Mouse (Mus musculus) heart, postnatal 25 days (tissue): ENCODE data around the gene Pdf. TPM values are rescaled to one million over a fixed set of nuclear protein-coding genes. Genes with fewer than 3 reads are reported as not detected.

ENCODE experiments used
- DNase-seq: peaks from one replicate; pipeline ENCODE4 v3.0.0; 2022; ENCODE audit warnings: low spot score
- intact Hi-C: fragments of 180-260 bp; cut with DNase I; formaldehyde crosslinking; loops from one replicate; pipeline ENCODE4 v1.15.1; 2025
- total RNA-seq, 2 experiments: library from RNA; stranded (reverse); gene quantifications; 2 replicates each; pipeline ENCODE4 v1.2.3; 2021

Pdf gene
- total RNA-seq: 10 to 100 TPM; 60.1 to 60.8 TPM

DNA sequence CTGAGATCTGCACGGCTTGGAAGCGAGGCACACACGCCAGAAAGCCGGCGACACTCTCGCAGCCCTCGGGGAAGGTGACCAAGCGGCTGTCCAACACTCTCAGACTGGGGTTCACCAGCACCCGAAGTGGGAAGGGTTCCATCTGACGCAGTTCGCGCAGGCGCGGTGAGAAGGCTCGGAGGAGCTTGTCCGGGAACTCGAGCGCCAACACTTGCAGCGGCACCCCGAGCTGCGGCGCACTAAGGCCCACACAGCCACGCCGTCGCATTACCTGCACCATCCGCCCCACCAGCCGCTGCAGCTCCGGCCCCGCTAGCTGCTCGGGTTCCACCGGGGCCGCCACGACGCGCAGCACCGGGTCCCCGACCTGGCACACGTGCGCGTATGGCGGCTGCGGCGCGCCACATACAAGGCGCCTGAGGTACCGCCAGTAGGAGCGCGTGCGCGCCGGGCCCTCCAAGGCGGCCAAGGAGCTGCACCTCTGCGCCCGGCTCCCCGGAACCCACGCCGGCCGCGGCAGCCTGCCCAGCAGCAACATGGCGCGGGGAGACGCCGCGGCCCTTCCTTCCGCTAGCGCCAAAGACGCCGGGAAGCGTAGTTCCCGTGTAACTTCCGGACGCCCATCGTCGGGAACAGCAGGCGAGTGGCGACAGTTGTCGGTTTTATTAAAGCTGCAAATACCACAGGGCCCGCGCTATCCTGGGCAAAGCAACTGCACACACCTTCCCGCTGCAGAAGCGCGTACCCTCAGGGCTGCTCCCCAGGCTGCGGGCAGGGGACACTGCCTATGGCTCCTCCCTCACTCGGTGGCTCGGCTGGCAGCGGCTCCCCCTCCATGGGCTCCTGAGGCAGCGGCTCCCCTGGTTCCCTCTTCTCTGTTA, at the start of gene Pdf:
Pdf (minus strand) TSS at position 554 of the 881 bp plus-strand sequence.
- peak; percentile 70 for DNase-seq
- intact Hi-C loops: loop anchor here (2.0 kb wide), 1 partner anchor 18 kb away; the partner anchor contains the start of gene Vps4a

DNA sequence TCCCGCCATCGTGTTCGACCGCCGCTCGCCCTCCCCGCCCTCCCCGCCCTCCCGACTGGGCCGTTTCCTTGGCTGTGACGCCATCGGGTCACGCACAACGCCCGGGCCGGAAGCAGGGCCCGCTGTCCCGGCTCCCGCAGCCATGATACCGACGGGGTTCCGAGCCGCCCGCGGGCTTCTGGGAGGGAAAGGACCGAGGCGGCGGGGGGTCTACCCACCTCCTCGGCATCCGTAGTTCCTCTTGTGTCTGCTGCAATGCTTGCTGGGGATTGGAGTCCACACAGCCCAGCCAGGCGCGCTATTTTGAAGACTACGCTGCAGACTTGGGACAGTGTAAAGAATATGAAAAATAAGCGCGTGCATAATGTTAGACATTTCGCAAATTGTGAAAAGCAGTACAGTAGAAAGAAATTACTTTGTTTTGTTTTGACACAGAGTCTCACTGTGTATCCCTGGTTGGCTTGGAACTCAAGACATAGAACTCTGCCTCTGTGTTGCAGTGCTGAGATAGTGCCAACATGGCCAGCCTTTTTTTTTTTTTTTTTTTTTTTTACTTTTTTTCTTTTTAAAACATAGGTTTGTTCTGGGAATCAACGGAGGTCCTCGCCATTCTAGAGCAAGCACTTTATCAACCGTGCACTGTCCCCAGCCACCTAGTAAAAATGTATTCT, 48.1 kb upstream of the Pdf start, which contains the start of gene Terf2:
Terf2 (minus strand) TSS at position 182 of the 671 bp plus-strand sequence.
- intact Hi-C loops: no loop called here
- DNase-seq: peak; percentile 89

DNA sequence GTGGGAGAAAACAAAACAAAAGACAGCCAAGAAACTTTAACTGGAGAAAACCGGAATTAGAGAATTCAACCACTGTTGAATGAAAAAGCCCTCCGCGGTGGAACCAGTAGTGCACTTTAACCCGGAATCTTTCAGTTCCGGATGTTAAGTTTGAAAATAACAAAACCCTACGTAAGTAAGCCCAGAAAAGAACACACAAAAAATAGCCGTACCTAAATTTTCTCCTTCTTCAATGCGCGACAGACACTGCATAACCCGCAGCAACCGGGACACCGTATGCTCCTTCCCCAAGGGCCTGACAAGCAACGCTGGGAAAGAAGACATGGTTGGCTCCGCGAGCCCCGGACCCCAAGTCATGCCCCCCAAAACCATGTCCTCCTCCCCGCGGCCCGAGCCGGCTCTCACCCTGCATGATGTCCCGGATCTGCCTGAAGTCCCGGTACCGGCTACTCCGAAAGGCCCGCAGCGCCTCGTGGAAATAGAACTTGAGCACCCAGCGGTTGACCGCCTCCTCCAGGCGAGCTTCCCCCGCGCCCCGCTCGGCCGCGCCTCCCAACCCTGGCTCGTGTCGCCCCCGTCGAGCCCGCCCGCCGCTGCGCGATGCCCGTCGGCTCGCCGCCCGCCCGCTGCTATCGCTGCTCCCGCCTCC, 47.4 kb upstream of the Pdf start:
- intact Hi-C loops: no loop called here

DNA sequence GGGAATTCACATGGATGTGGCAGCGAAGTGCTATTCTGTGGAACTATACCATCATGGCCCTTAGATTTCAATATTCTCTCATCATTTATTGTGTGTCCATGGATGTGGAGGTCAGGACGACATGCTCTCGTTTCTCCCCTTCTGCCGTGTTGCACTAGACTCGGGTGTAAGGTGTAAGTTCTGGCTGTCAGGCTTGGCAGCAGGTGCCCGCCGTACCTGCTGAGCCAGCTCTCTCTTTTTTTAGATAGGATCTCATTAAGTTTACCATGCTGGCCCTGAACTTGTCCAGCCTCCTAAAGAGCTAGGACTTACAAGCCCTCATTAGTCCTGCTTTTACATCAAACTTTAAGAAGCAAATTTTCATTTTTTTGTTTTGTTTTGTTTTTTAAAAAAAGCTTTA, 42.1 kb upstream of the Pdf start:
- intact Hi-C loops: no loop called here
- no peak for DNase-seq

More for the DNA sequence above, 47.4 kb upstream of the Pdf start:
- DNase-seq: no peak

DNA sequence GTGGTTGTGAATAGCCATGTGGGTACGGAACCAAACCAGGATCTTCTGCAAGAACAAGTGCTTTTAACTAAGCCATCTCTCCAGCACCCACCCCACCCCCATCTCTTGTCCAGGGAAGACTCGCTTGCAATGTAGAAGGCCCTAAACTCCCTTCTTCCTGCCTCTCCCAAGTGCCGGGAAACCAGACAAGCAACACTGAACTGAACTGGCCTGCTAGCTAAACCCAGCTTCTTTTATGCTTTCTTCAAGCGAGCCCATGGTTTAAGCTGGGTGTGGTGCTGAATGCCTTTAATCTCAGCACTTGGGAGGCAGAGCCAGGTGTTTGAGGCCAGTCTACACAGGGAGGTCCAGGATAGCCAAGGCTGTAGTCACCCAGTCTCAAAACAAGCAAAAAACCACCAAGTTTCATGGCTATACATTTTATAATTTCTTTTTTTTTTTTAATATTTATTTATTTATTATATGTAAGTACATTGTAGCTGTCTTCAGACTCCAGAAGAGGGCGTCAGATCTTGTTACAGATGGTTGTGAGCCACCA, 40.2 kb upstream of the Pdf start:
- DNase-seq: no peak
- intact Hi-C loops: no loop called here

DNA sequence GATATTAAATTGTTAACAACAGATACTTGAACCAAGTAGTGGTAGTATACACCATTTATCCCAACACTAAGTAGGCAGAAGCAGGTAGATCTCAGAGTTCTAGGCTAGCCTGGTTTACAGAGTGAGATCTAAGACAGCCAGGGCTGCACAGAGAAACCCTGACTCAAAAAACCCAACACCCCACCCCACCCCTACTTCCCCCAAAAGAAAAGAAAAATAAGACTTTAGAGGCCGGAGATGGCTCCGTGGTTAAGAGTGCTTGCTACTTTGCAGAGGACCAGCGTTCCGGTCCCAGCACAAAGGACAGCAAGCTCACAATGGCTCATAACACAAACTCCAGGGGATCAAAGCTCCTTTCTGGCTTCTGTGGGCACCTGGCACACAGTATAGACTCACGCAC, 37.6 kb upstream of the Pdf start:
- no peak for DNase-seq
- intact Hi-C loops: no loop called here

DNA sequence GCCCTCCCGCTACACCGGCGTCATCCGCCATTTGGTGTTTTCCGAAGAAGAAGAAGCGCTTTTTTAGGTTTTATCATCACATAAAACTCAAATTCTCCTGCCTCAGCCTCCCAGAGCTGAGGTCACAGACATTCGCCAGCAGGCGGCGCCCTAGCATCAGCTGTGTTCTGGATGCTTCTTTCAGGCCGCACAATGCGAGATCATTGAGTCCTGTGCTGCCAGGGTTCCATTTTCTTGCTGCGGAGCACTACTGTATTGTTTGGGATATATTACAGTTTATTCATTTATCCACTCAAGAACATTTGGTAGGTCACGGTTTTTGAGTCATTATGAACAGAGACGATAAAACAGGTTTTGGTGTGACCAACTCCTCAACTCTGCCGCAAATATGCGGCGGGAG, 36.9 kb upstream of the Pdf start:
- intact Hi-C loops: no loop called here
- DNase-seq: no peak

DNA sequence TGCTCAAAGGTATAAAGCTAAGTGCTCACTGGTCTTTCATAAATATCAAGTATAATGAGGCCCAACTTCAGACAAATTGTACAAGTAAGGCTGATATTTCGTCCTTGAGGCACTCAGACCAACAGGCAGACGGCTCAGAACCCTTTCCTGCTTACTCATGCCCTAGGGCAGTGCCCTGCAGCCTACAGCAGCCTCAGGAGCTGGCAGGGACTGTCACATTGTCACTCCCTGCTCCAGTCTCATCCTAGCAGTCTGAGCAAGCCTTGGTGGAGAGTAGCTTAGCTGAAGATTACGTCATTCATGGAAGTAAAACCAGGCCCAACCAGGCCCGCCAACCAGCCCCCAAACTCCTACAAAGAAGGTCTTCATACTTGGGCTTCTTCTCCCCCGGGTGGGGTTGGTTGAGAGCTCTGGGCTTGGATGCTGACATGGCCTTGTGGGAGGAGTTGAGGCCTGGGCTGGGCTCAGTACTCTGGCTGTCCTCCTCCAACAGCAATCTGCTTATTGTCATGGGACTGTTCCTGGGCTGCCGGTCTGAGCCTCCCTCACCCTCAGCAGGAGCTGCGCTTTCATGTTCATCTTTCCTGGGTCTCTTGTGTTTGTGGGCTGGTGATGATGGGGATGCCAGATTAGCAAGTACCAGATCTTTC, 27.9 kb upstream of the Pdf start:
- DNase-seq: peak; percentile 19
- intact Hi-C loops: no loop called here

DNA sequence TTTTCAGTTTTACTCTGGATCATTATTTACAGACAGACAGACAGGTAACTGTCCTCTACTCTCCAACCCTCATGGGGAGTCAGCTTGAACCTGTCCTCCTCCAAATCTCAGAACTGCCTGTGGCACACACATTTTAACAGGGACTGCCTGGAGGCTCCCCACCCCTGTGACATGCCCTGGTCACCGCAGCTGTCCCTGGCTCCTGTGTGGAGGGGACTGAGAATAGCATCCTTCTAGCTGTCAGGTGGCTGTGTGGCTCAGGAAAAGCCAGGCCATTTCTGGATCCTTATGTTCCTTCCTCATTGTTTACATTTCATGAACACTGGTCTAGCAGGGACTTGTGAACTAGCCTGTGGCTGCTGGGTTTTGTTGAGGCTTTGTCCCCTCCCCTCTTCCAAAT, 25.7 kb upstream of the Pdf start:
- intact Hi-C loops: no loop called here
- no peak for DNase-seq

DNA sequence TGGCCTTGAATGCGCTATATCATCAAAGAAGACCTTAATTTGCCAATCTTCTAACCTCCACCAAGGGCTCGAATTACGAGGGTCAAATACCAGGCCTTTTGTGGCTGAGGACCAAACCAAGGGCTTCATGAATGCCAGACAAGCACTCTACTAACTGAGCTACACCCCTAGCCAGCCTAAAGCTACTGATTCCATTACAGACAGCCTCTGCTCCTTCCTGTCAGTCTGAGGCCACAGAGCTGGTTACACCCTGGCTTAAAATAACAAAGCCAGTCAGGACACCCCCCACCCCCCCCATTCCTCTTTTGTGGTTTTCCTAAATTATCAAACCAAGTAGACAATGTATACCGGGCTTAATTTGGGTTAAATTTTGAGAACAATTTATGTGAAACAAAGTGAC, 25.3 kb upstream of the Pdf start:
- intact Hi-C loops: no loop called here
- DNase-seq: no peak

DNA sequence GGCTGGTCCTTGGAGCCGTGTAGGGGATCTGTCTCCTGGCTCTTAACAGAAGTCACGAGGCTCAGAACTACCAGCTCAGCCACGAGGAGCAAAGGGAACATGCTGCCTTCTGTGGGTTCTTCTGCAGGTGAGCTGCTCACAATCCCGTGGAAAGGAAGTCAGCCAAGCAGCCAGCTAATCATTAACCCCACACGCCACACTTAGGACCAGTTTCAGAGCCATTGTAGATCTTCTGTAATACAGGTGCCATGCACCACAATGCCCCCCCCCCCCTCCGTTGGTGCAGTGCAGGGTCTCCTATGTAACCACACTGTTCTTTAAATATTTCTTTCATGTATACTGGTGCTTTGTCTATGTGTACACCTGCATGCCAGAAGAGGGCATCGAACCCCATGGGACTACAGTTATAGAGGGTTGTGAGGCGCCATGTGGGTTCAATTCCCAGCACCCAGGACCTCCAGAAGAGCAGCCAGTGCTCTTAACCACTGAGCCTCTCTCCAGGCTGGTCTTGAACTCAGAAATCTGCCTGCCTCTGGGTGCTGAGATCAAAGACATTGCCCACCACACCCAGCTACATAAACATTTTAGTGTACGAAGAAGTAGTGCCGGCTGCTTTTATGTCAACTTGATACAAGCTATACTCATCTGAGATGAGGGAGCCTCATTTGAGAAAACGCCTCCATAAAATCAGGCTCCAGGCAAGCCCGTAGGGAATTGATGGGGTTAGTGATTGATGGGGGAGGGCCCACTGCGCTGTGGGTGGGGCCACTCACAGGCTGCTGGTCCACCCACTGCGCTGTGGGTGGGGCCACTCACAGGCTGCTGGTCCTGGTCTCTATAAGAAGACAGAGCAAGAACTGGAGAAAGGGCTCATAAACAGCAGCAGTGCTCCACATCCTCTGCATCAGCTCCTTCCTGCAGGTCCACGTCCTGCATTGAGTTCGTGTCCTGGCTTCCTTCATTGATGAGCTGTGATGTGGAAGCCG, 17.4 kb upstream of the Pdf start, which contains the start of gene Tmed6:
Tmed6 (minus strand) TSS at position 134 of the 986 bp plus-strand sequence.
- no peak for DNase-seq
- intact Hi-C loops: no loop called here

DNA sequence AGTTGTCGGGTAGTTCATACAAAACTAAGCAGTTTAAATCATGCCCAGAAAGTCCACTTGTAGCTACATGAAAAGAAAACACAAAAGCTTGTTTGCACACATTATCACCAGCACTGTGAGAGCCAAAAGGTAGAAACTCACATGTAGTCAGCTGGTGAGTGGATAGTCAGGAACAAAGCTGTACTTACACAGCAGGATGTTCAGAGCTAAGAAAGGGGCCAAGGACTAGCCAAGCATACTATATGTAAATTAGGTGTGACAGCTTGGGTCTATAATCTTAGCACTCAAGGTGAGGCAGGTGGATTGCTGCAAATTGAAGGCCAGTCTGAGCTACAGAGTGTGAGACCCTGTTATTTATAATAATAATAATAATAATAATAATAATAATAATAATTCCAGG, 14.2 kb upstream of the Pdf start:
- intact Hi-C loops: no loop called here
- DNase-seq: no peak

DNA sequence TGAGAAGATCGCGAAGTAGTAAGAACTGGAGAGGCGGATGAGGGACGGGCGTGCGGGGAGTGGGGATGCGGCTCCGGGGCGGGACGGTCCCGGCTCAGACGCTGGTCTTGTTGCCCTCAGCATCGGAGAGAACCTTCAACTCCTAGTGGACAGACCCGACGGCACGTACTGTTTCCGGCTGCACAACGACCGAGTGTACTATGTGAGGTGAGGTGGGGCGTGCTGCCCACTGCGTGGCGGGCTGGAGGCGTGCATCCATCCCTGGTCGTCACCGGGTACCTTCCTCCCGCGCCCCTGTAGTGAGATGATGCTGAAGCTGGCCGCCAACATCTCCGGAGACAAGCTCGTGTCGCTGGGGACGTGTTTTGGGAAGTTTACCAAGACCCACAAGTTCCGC, 8.6 kb upstream of the Pdf start:
- intact Hi-C loops: loop anchor here (2.0 kb wide), 1 partner anchor 26 kb away; the partner anchor contains the start of gene Vps4a
- no peak for DNase-seq

DNA sequence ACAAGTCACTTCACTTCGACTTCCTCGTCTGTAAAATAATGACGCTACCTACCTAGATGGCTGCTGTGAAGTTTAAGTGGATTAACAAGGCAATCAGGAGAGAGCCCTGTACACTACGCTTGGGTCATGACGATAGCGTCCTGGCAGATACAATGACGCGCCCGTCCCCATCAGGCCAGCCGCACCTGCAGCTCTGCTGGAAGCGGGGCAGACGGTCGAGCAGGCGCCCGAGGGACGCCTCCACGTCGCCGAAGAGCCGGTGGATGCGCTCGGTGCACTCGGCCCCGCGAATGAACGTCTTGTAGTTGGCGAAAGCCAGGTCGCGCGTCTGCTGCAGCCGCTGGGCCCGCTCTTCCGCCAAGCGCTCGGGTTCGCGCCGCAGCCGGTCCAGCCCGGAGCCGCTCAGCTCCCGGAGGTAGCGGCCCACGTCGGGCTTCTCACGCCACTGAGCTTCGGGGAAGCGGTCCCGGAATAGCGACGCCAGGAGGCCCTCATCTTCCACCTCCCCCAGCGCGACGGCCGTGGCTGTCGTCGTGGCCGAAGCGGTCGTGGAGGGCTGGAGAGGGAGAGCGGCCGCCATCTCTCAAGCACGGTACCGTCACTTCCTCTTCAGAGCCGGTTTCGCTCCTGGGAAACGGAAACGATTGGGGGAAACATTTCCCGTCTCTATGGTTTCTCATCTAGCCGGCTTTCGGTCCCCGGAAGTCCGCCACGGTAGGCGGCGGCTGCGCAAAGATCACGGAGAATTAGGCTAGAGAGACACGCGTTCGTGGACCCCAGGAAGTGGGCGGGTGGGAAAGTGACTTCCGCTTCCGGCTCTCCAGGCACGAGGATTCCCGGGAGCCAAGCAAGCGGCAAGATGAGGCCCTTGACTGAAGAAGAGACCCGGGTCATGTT, 7.9 kb upstream of the Pdf start, which contains the start of the genes Cog8 and Nip7:
Cog8 (minus strand) TSS at position 614 of the 897 bp plus-strand sequence.
Nip7 (plus strand) TSS at position 802 of the 897 bp plus-strand sequence.
- intact Hi-C loops: loop anchor here (2.0 kb wide), 1 partner anchor 26 kb away; the partner anchor contains the start of gene Vps4a
- DNase-seq: peak; percentile 94

DNA sequence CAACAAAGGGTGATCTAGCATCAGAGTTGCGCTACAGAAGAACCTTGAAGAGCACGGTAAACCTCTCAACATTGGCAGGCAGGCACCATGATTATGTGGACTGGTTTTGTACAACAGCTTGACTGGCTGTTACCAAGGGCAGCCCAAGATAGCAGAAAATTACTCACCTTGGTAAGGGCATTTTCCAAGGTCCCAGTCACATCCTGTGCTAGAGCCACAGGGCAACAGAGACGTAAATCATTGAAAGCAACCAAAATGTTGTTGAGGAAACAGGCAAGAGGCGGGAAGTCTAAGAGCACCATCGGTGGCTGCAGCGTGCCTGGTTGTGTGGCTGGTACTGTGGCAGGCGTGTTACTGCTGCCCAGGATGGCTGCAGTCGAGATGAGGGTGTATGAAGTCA, 3.6 kb upstream of the Pdf start:
- intact Hi-C loops: no loop called here

DNA sequence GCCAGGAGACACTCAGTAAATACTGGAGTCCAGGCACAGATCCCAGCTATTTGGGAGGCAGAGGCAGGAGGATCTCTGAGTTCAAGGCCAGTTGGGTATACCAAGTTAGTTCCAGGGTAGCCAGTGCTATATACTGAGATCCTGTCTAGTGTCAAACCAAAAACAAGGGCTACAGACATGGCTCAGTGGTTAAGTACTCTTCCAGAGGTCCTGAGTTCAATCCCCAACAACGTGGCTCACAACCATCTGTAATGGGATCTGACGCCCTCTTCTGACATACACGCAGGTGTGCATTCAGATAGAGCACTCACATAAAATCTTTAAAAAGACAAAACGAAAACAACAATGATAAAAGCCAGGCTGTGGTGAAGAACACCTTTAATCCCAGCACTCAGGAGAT, 1.1 kb upstream of the Pdf start:
- no peak for DNase-seq
- intact Hi-C loops: loop anchor here (2.0 kb wide), 1 partner anchor 19 kb away; the partner anchor contains the start of gene Vps4a

More for the DNA sequence above, 3.6 kb upstream of the Pdf start:
- no peak for DNase-seq

DNA sequence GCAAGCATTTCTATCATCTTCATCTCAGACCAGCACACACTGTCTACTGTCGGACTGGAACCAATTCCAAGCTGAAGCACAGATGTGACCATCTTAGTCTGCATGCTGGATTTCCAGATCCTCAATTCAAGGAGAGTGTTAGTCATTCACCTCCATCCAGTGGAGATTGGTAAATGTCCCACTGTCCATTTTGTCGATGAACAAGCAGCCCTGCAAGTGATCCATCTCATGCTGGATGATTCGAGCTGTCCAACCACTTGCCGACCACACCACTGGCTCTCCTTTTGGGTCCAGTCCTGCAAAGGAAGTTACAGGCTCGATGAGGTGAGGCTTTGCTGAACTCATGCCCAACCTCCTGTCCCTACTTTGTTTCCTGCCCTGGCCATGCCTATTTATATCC, 1.4 kb downstream of the Pdf start:
- intact Hi-C loops: no loop called here
- no peak for DNase-seq
